Mouse (Mus musculus) frontal cortex, adult (tissue): ENCODE measurements around the gene Ctps2.

Experiments
- ATAC-seq: cut with Nextera tagmentation; 2 replicates; pipeline ENCODE4 v1.9.2; 2017; ENCODE audit warnings: mild to moderate bottlenecking, moderate library complexity, mixed read lengths; ENCODE audit not compliant: low TSS enrichment

Ctps2 gene

DNA sequence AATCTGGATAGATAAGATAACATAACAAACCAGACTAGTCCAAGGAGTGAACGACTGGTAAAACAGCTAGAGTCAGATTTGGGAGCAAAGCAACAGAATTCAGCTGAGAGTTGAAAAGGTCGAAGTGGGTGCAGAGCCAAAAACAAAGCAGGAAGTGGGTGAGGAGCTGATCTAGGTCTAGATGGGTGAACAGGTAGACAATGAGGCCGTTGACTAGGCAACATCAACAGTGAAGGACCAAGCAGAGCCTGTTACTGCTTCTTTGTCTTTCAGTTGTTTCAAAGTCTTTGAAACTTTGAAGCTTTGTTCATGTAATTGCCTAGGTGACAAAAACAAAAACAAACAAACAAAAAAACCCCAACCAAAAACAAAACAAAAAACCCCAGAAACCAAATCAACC is 75.2 kb downstream of the Ctps2 start:
- ATAC-seq = no peak

DNA sequence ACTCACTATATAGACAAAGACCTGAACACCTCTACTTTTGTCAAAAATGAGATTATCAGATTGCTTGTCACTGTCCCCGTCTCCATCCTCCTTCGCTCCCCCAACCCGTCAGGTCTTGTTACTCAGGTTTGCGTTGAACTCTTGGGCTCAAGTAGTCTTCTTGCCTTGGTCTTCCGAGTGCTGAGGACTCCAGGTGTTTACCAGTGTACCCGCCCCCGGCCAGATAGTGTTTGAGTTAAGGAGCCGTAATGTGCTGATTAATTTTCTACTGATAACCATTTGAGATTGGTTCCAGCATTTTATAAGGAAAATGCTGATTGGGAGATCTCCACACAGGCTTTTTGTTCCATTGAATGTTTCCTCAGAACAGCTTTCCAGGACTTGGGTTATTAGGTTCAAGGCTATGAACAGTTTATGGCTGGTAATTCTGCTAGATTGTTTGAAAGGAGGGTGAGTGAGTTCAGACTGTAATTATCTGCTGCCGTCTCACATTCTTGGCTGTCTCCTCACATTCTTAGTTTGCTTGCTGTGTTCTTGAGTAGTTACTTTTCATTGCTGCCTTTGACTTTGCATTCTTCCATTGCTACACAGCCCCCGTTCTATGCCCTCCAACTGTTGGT is 85.9 kb downstream of the Ctps2 start:
- ATAC-seq = no peak

GRCm38 (mm10) chrX:162991396-162991795 is 90.4 kb downstream of the Ctps2 start:
- ATAC-seq = no peak

DNA sequence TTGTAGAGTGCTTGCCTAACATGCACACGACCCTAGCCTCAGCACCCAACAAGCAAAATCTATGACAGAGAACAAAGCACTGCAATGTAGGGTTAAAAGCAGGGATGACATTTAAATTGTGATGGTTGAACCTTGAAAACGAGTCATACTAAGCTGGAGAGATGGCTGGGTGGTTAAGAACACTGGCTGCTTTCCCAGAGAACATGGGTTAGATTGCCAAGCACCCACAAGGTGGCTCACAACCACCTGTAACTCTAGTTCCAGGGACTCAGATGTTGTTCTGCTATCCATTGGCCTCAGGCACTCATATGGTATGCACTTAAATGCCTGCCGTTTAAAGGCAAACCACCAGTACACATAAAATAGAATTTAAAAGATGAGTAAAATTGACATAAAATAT is 91.1 kb downstream of the Ctps2 start:
- no peak for ATAC-seq

DNA sequence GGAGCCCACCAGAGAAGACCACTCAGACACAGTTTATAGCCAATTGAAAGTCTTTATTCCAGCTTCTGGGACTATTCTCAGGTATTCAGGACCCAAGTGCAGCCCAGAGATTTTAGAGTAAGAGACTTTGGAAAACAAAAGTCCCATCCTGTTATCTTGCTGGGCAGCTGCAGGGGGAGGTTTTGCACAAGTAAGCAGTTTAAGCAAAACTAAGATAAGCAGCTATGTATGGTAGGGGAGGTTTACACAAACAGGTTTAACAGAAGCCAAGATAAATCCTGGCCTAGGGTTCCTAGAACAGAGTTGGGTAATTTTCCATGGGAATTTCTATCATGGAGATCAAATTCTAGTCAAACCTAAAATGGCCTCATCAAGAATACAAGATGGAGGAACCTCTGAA is 126.8 kb downstream of the Ctps2 start:
- ATAC-seq = no peak

DNA sequence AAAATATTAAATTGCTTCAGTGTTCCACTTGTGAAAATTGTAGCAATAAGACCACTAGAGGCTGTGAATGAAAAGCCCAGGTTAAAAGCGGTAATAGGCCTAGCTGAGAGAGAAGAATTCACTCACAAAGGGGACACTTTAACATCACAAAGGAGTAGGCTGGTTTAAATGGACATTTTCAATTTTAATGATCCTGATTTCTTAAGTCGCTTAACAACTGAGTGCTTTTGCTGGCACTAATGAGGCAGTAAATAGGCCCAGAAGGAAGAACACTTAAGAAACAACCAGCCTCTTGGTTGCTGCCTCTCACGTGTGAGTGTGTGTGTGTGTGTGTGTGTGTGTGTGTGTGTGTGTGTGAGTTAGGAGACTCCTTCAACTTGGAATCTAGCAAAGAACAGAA is 137.7 kb downstream of the Ctps2 start:
- ATAC-seq = no peak

DNA sequence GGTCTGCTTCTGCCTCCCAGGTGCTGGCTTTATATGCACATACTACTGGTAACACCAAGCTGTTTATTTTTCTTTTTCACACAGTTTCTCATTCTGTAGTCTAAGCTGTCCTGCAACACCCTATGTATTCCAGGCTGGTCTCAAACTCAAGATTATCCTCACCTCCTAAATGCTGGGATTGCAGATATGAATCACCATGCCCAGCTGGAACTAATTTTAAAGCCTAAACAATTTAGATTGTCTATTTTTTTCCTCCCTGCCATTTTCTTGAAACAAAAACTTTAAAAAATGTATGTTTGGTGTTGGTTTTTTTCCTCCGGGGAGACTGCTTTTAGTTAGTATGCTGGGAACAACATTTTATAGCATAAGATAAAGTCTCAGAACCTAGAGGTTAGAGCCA is 141.7 kb downstream of the Ctps2 start:
- ATAC-seq = no peak

DNA sequence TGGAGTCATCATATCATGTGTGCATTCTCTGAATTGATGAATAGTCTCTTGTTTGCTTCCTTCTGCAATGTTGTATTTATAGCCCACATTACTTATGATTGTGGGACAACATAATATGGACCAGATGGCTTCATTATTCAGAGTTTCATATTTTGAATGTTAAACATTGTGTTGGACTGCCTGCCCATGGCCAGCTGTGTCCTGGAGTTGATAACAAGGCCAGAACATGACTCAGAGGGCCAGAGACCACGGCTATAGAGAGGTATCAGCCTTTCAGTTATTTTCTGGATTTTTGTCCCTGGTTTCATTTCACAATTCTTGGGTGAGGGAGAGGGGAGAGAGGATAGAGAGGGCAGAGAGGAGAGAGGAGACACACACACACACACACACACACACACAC is 162.9 kb downstream of the Ctps2 start:
- no peak for ATAC-seq
